Mouse (Mus musculus): ENCODE results near the gene Capn7. TPM values are rescaled to one million over a fixed set of nuclear protein-coding genes. Genes with fewer than 3 reads are reported as not detected.

The Capn7 gene
- polyA plus RNA-seq (2016; fragmentation: Nextera tagmentation; extraction: Ambion mirVana): 51.4 and 55.8 TPM in 2 replicates

- Histone ChIP-seq H3K36me3 (peaks cover 7% of the 10 kb centered on the region), H3K9ac (replicated peaks) (peak within 1 kb of the TSS; percentile 77), H3K4me3 (peak within 1 kb of the TSS; percentile 90), H3K4me1 (peaks cover 20% of the 10 kb centered on the region), H3K9me3 (no peaks in the 10 kb centered on the region), H3K4me2 (replicated peaks) (peak within 1 kb of the TSS; percentile 63), H3K27me3 (no peaks in the 10 kb centered on the region), H3K27ac (replicated peaks) (peak within 1 kb of the TSS; percentile 91)
- peak; percentile 97 for ATAC-seq (ENCODE audit: low FRiP score, low read depth)
- under 1% methylated on average over 78 of the region's 78 CpGs for WGBS
Observed at GRCm38 (mm10) chr14:31336369-31337155, at the start of gene Capn7. TSS of gene Capn7 (plus strand) at chr14:31336638.

GRCm38 (mm10) chr14:31313192-31313591, 23.2 kb upstream of the Capn7 start:
- no peak overlapping the region for H3K9ac ChIP-seq (replicated peaks)
- no peaks in the 10 kb centered on the region for H3K36me3 ChIP-seq
- ATAC-seq (ENCODE audit: low FRiP score, low read depth): no peak
- H3K4me3 ChIP-seq: no peak overlapping the region
- no peaks in the 10 kb centered on the region for H3K27me3 ChIP-seq
- no peaks in the 10 kb centered on the region for H3K9me3 ChIP-seq
- WGBS: 44% methylated on average over 3 of the region's 3 CpGs
- H3K4me2 ChIP-seq (replicated peaks): no peak overlapping the region
- no peaks in the 10 kb centered on the region for H3K4me1 ChIP-seq
- H3K27ac ChIP-seq (replicated peaks): no peak overlapping the region

- H3K27me3 ChIP-seq: no peaks in the 10 kb centered on the region
- WGBS: 85% methylated on average over 12 of the region's 12 CpGs
Observed at GRCm38 (mm10) chr14:31316613-31317012, 19.8 kb upstream of the Capn7 start.

GRCm38 (mm10) chr14:31317754-31318153, 18.7 kb upstream of the Capn7 start:
- H3K4me3 ChIP-seq: no peak overlapping the region
- no peaks in the 10 kb centered on the region for H3K36me3 ChIP-seq
- ATAC-seq (ENCODE audit: low FRiP score, low read depth): no peak
- H3K4me2 ChIP-seq (replicated peaks): no peak overlapping the region
- H3K27ac ChIP-seq (replicated peaks): no peak overlapping the region
- no peaks in the 10 kb centered on the region for H3K9me3 ChIP-seq
- H3K4me1 ChIP-seq: no peaks in the 10 kb centered on the region
- WGBS: 82% methylated on average over 3 of the region's 3 CpGs
- H3K9ac ChIP-seq (replicated peaks): no peak overlapping the region
- H3K27me3 ChIP-seq: peaks cover 1% of the 10 kb centered on the region; the same call in 1 of the 2 replicates

More at GRCm38 (mm10) chr14:31316613-31317012, 19.8 kb upstream of the Capn7 start:
- Histone ChIP-seq H3K4me2 (replicated peaks) (no peak overlapping the region), H3K9ac (replicated peaks) (no peak overlapping the region), H3K4me1 (no peaks in the 10 kb centered on the region), H3K4me3 (no peak overlapping the region), H3K9me3 (no peaks in the 10 kb centered on the region), H3K27ac (replicated peaks) (no peak overlapping the region), H3K36me3 (no peaks in the 10 kb centered on the region)
- ATAC-seq (ENCODE audit: low FRiP score, low read depth): no peak

GRCm38 (mm10) chr14:31319546-31319945, 16.9 kb upstream of the Capn7 start:
- WGBS: 87% methylated on average over 10 of the region's 10 CpGs

GRCm38 (mm10) chr14:31321181-31321580, 15.3 kb upstream of the Capn7 start:
- no peak for ATAC-seq (ENCODE audit: low FRiP score, low read depth)
- Histone ChIP-seq H3K9me3 (no peaks in the 10 kb centered on the region), H3K4me1 (peaks cover 7% of the 10 kb centered on the region), H3K9ac (replicated peaks) (no peak overlapping the region), H3K36me3 (no peaks in the 10 kb centered on the region), H3K4me2 (replicated peaks) (no peak overlapping the region), H3K27ac (replicated peaks) (no peak overlapping the region), H3K27me3 (peaks cover 6% of the 10 kb centered on the region; the same call in 1 of the 2 replicates), H3K4me3 (no peak overlapping the region)
- 88% methylated on average over 11 of the region's 11 CpGs for WGBS

More at GRCm38 (mm10) chr14:31319546-31319945, 16.9 kb upstream of the Capn7 start:
- Histone ChIP-seq H3K9ac (replicated peaks) (no peak overlapping the region), H3K27ac (replicated peaks) (no peak overlapping the region), H3K27me3 (peaks cover 6% of the 10 kb centered on the region; the same call in 1 of the 2 replicates), H3K4me1 (peaks cover 7% of the 10 kb centered on the region), H3K4me3 (no peak overlapping the region), H3K9me3 (no peaks in the 10 kb centered on the region), H3K36me3 (no peaks in the 10 kb centered on the region), H3K4me2 (replicated peaks) (no peak overlapping the region)
- no peak for ATAC-seq (ENCODE audit: low FRiP score, low read depth)

- Histone ChIP-seq H3K27me3 (peaks cover 6% of the 10 kb centered on the region; the same call in 1 of the 2 replicates), H3K9ac (replicated peaks) (no peak overlapping the region), H3K27ac (replicated peaks) (no peak overlapping the region), H3K36me3 (no peaks in the 10 kb centered on the region), H3K4me1 (peaks cover 7% of the 10 kb centered on the region), H3K4me2 (replicated peaks) (no peak overlapping the region), H3K9me3 (no peaks in the 10 kb centered on the region), H3K4me3 (no peak overlapping the region)
- ATAC-seq (ENCODE audit: low FRiP score, low read depth): no peak
- WGBS: 86% methylated on average over 3 of the region's 3 CpGs
Observed at GRCm38 (mm10) chr14:31322191-31322590, 14.2 kb upstream of the Capn7 start.

GRCm38 (mm10) chr14:31323189-31323588, 13.2 kb upstream of the Capn7 start:
- Histone ChIP-seq H3K4me3 (peak overlapping the region; percentile 36), H3K4me1 (peaks cover 7% of the 10 kb centered on the region), H3K36me3 (no peaks in the 10 kb centered on the region), H3K27me3 (peaks cover 6% of the 10 kb centered on the region; the same call in 1 of the 2 replicates), H3K9me3 (no peaks in the 10 kb centered on the region), H3K4me2 (replicated peaks) (peak overlapping the region; percentile 55), H3K27ac (replicated peaks) (no peak overlapping the region), H3K9ac (replicated peaks) (no peak overlapping the region)
- WGBS: 86% methylated on average over 4 of the region's 4 CpGs
- ATAC-seq (ENCODE audit: low FRiP score, low read depth): no peak

GRCm38 (mm10) chr14:31323849-31324792, 12.3 kb upstream of the Capn7 start, which contains the start of gene Dnah1:
TSS of gene Dnah1 (minus strand) at chr14:31323896.
- H3K27ac ChIP-seq (replicated peaks): no peak within 1 kb of the TSS
- ATAC-seq (ENCODE audit: low FRiP score, low read depth): no peak

GRCm38 (mm10) chr14:31324851-31325250, 11.6 kb upstream of the Capn7 start:
- Histone ChIP-seq H3K27ac (replicated peaks) (no peak overlapping the region), H3K9ac (replicated peaks) (no peak overlapping the region), H3K4me3 (no peak overlapping the region), H3K4me2 (replicated peaks) (no peak overlapping the region), H3K9me3 (no peaks in the 10 kb centered on the region), H3K36me3 (no peaks in the 10 kb centered on the region), H3K4me1 (peaks cover 7% of the 10 kb centered on the region), H3K27me3 (peaks cover 6% of the 10 kb centered on the region; the same call in 1 of the 2 replicates)
- 70% methylated on average over 10 of the region's 10 CpGs for WGBS
- ATAC-seq (ENCODE audit: low FRiP score, low read depth): no peak

More at GRCm38 (mm10) chr14:31323849-31324792, 12.3 kb upstream of the Capn7 start, which contains the start of gene Dnah1:
- H3K9me3 ChIP-seq: no peaks in the 10 kb centered on the region
- peaks cover 7% of the 10 kb centered on the region for H3K4me1 ChIP-seq
- WGBS: 33% methylated on average over 28 of the region's 28 CpGs
- no peaks in the 10 kb centered on the region for H3K36me3 ChIP-seq
- peaks cover 6% of the 10 kb centered on the region; the same call in 1 of the 2 replicates for H3K27me3 ChIP-seq
- peak within 1 kb of the TSS; percentile 55 for H3K4me2 ChIP-seq (replicated peaks)
- H3K4me3 ChIP-seq: peak within 1 kb of the TSS; percentile 36
- H3K9ac ChIP-seq (replicated peaks): peak within 1 kb of the TSS; percentile 34; the same call in 1 of the 2 replicates

GRCm38 (mm10) chr14:31325551-31325950, 10.9 kb upstream of the Capn7 start:
- no peak for ATAC-seq (ENCODE audit: low FRiP score, low read depth)
- Histone ChIP-seq H3K27ac (replicated peaks) (no peak overlapping the region), H3K9ac (replicated peaks) (no peak overlapping the region), H3K9me3 (no peaks in the 10 kb centered on the region), H3K4me2 (replicated peaks) (no peak overlapping the region), H3K4me3 (no peak overlapping the region), H3K4me1 (peaks cover 7% of the 10 kb centered on the region), H3K27me3 (peaks cover 6% of the 10 kb centered on the region; the same call in 1 of the 2 replicates), H3K36me3 (no peaks in the 10 kb centered on the region)
- 49% methylated on average over 5 of the region's 5 CpGs for WGBS
